Mouse (Mus musculus): ENCODE results near the gene Acot7.

DNA sequence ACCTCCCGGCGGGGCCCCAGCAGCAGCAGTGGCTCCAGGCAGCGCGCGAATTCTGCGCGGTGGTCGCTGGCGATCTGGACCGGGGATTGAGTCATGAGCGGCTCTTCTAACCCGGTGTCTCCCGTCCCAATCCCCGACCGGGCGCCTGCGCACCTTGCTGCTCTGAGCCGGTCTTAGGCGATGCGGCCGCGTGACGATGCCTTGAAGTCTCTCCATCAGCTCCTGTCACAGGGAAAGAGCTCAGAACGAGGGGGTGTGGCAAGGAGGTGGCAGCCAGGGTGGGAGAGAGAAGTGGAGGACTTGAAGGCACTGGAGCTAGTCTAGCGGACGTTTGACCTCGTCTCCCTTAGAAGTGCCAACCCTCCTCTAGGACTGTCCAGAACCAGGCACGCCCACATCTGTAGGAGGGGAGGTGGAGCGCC lies 135.3 kb downstream of the Acot7 start:
- TF ChIP-seq POLR2A (IDR thresholded peaks at IDR 0.05; ENCODE audit: borderline replicate concordance, control insufficient read depth, low read depth, low read length) = no peak
- no peak for TF ChIP-seq CTCF (IDR thresholded peaks at IDR 0.05; ENCODE audit: control insufficient read depth, insufficient read depth, low read length)
